Mouse (Mus musculus) liver, embryonic 11.5 days (tissue): Measurements from ENCODE around the gene Stxbp2. TPM values are rescaled to one million over a fixed set of nuclear protein-coding genes. Genes with fewer than 3 reads are reported as not detected.
A peak's percentile ranks its signal among the peaks of the same experiment; 100 is the strongest.

Experiments used
- ATAC-seq: fragments of 200-750 bp; cut with Nextera tagmentation; replicated peaks from 2 replicates; pipeline ENCODE4 v1.8.0; 2017; ENCODE audit warnings: moderate number of reproducible peaks, mild to moderate bottlenecking, moderate TSS enrichment, moderate library complexity; ENCODE audit not compliant: low FRiP score
- DNase-seq: peaks from one replicate; pipeline ENCODE4 v3.0.0-alpha.2; 2017; ENCODE audit warnings: low spot score
- H3K27ac ChIP-seq: fragments of 300-500 bp; sonication (generic); 2 replicates; pipeline ENCODE4 v1.5.1; 2014; ENCODE audit warnings: mild to moderate bottlenecking, low read depth, low read length, control low read depth
- H3K27me3 ChIP-seq: fragments of 300-500 bp; sonication (generic); replicated peaks from 2 replicates; pipeline ENCODE4 v1.6.1; 2014; ENCODE audit warnings: low read length, mixed read lengths; ENCODE audit not compliant: control insufficient read depth, insufficient read depth
- H3K36me3 ChIP-seq: fragments of 300-500 bp; sonication (generic); 2 replicates; pipeline ENCODE4 v1.6.1; 2014; ENCODE audit warnings: mild to moderate bottlenecking, low read length, moderate library complexity, mixed read lengths; ENCODE audit not compliant: control insufficient read depth, insufficient read depth
- H3K4me1 ChIP-seq: fragments of 300-500 bp; sonication (generic); replicated peaks from 2 replicates; pipeline ENCODE4 v1.6.1; 2014; ENCODE audit warnings: low read length, mixed read lengths; ENCODE audit not compliant: control insufficient read depth, insufficient read depth
- H3K4me2 ChIP-seq: fragments of 300-500 bp; sonication (generic); 2 replicates; pipeline ENCODE4 v1.6.1; 2014; ENCODE audit warnings: mild to moderate bottlenecking, control low read depth, moderate library complexity
- H3K4me3 ChIP-seq: fragments of 300-500 bp; sonication (generic); 2 replicates; pipeline ENCODE4 v1.5.1; 2014; ENCODE audit warnings: low read depth, low read length, control low read depth
- H3K9ac ChIP-seq: fragments of 300-500 bp; sonication (generic); 2 replicates; pipeline ENCODE4 v1.6.1; 2014; ENCODE audit warnings: low read depth, low read length, control low read depth
- H3K9me3 ChIP-seq: fragments of 300-500 bp; sonication (generic); 2 replicates; pipeline ENCODE4 v1.6.1; 2016; ENCODE audit warnings: low read length, inconsistent platforms, mixed read lengths; ENCODE audit not compliant: control insufficient read depth
- WGBS: fragments of 180-500 bp; shearing (Covaris S2); extraction: QIAGEN DNeasy Blood & Tissue Kit; methylation state at CpG from one replicate; pipeline ENCODE4 v1.1.7; 2014; 5-methylcytosine and 5-hydroxymethylcytosine counted together
- polyA plus RNA-seq: library from polyadenylated mRNA; unstranded; fragments of >200 nt; fragmentation: Nextera tagmentation; extraction: Ambion mirVana; gene quantifications from 2 replicates; pipeline ENCODE4 v1.2.1, GENCODE M21; 2014

Stxbp2 gene
- polyA plus RNA-seq, 1 experiment from 2014 or later = 105 TPM

DNA sequence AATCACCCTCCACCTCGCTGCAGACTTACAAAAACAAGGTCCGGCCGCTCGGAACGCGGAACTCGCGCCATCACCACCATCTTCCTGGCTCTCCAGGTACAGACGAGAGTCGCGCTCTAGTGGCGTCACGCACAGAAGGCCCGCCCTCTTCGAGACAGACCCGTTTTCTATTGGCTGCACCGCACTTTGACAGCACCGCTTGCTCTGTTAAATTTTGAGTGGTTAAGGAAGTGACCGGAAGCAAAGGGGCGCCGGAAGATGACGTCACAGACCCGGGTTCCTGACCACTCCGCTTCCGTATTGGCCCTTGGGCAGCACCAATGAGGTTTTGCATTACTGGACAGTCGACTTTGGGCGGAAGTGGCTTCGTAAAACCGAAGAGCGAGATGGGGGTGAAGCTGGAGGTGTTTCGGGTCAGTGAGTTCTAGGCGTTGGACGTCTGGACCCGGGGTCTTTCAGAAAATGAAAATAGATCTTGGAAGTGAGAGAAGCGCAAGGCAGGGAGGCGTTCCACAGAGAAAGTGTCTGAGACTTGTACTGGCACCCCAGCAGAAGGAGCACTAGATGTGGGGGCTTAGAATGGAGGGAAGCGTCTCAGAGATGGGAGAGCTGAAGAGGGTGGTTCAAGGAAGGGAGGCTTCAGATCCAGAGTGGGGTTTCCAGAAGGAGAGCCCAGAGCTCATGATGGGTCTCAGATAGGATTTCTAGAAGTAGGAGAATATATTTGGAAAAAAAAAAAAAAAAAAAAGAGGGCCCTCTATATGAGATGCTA is 9.4 kb upstream of the Stxbp2 start, which contains the start of the genes Xab2 and Pet100:
TSS of gene Xab2 (minus strand) at position 118 of the 772 bp plus-strand sequence.
TSS of gene Pet100 (plus strand) at position 350 of the 772 bp plus-strand sequence.
- Histone ChIP-seq H3K36me3 (peaks cover 21% of the 10 kb centered on the region), H3K4me2 (peak within 1 kb of the TSS; percentile 94), H3K27ac (no peak within 1 kb of the TSS), H3K9me3 (no peaks in the 10 kb centered on the region), H3K27me3 (no peaks in the 10 kb centered on the region), H3K4me3 (peak within 1 kb of the TSS; percentile 94), H3K9ac (peak within 1 kb of the TSS; percentile 81), H3K4me1 (peaks cover 13% of the 10 kb centered on the region)
- WGBS = under 1% methylated on average over 37 of the region's 37 CpGs
- peak; percentile 98 for ATAC-seq
- peak; percentile 99 for DNase-seq

DNA sequence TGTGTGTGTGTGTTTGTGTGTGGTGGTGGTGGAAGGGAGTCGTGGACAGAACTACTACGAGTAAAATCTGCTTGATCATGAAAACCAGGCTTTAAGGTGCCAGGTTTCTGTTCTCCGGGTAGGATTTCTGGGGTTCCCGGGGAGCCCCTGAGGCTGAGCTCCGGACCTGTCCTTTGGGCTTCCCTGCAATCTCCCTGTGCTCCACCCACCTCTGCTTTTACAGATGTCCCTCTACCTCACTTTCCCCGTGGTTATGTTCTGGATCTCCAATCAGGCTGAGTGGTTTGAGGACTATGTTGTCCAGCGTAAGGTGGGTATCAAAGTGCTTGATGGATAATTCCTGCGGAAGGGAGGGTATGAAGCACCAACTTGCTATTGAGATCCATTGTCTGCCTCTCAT is 8.6 kb upstream of the Stxbp2 start:
- H3K4me1 ChIP-seq = peaks cover 13% of the 10 kb centered on the region
- DNase-seq (no peak), ATAC-seq (no peak)
- no peak overlapping the region for H3K27ac ChIP-seq
- no peaks in the 10 kb centered on the region for H3K27me3 ChIP-seq
- H3K4me3 ChIP-seq = peak overlapping the region; percentile 94
- 67% methylated on average over 8 of the region's 8 CpGs for WGBS
- H3K9me3 ChIP-seq = no peaks in the 10 kb centered on the region
- H3K9ac ChIP-seq = peak overlapping the region; percentile 67
- H3K36me3 ChIP-seq = peaks cover 15% of the 10 kb centered on the region
- peak overlapping the region; percentile 69 for H3K4me2 ChIP-seq

DNA sequence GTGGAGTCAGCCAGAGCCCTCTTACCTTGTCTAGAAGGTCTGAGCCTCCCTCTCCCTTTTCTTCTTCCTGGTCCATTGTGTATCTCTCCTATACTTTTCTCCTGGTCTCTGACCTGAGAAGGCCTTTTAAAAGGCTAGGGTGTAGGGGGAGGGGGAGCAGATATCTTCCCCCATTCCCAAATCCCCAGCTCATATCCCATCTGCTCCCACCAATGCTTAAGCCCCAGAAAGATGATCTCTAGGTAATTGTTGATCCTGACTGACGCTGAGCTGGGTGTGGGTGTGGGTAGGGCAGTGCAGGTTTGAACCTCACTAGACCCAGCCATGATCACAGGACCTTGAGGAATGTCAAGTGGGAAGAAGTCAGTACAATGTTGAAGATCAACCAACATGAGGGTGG is 5.3 kb upstream of the Stxbp2 start, which contains the start of gene Pcp2:
TSS of gene Pcp2 (minus strand) at position 101 of the 400 bp plus-strand sequence.
- H3K36me3 ChIP-seq = 0 out of 2 replicates have a peak, but pooled peaks cover 2% of the 10 kb centered on the region
- H3K27ac ChIP-seq = no peak within 1 kb of the TSS
- no peaks in the 10 kb centered on the region for H3K9me3 ChIP-seq
- H3K27me3 ChIP-seq = no peaks in the 10 kb centered on the region
- ATAC-seq = no peak
- no peak for DNase-seq
- H3K4me3 ChIP-seq = no peak within 1 kb of the TSS
- no peak within 1 kb of the TSS for H3K4me2 ChIP-seq
- H3K9ac ChIP-seq = no peak within 1 kb of the TSS
- H3K4me1 ChIP-seq = peaks cover 5% of the 10 kb centered on the region
- WGBS = 82% methylated on average over 1 of the region's 1 CpGs

DNA sequence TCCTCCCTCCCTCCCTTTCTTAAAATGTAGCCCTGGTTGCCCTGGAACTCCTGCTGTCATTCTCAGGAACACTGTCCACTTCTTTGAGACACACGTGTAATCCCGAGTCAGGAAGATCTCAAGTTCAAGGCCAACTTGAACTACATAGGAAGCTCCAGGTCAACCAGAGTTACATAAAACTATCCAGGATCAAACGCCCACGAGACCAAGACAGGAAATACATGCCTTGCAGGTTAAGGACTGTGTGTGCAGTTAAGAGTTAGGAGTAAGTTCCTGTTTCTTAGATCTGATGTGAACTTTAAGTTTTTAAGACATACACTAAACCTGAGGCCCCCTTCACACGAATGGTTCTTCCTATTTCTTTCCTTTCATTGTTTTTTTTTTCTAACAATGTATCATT is 3.8 kb upstream of the Stxbp2 start:
- no peak overlapping the region for H3K4me3 ChIP-seq
- H3K9ac ChIP-seq = no peak overlapping the region
- peaks cover 3% of the 10 kb centered on the region for H3K4me1 ChIP-seq
- H3K4me2 ChIP-seq = no peak overlapping the region
- ATAC-seq = no peak
- H3K9me3 ChIP-seq = no peaks in the 10 kb centered on the region
- H3K27ac ChIP-seq = no peak overlapping the region
- DNase-seq = no peak
- 44% methylated on average over 5 of the region's 5 CpGs for WGBS
- H3K27me3 ChIP-seq = no peaks in the 10 kb centered on the region
- H3K36me3 ChIP-seq = 0 out of 2 replicates have a peak, but pooled peaks cover 2% of the 10 kb centered on the region

DNA sequence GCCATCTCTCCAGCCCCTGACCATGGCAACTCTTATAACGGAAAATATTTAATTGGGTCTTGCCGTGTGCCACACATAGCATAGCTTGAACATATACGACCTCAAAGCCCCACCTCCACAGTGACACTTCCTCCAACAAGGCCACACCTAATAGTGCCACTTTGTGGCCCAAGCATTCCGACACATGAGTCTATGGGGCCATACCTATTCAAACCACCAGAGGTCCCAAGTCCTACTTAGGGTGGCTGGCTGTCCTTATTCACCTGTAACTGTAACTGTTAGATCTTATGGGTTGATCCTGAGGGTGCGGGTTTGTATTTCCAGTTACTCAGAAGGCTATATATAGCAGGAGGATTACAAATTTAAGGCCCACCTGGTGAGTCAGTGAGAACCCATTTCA is 2.7 kb upstream of the Stxbp2 start:
- H3K4me1 ChIP-seq = no peaks in the 10 kb centered on the region
- H3K27ac ChIP-seq = no peak overlapping the region
- 0 out of 2 replicates have a peak, but pooled peaks cover 2% of the 10 kb centered on the region for H3K36me3 ChIP-seq
- DNase-seq (no peak), ATAC-seq (0 out of 2 replicates have a peak, but pooled peaks have one; percentile 25)
- no peak overlapping the region for H3K9ac ChIP-seq
- no peak overlapping the region for H3K4me3 ChIP-seq
- no peaks in the 10 kb centered on the region for H3K9me3 ChIP-seq
- no peak overlapping the region for H3K4me2 ChIP-seq
- H3K27me3 ChIP-seq = no peaks in the 10 kb centered on the region
- WGBS = 34% methylated on average over 5 of the region's 5 CpGs

DNA sequence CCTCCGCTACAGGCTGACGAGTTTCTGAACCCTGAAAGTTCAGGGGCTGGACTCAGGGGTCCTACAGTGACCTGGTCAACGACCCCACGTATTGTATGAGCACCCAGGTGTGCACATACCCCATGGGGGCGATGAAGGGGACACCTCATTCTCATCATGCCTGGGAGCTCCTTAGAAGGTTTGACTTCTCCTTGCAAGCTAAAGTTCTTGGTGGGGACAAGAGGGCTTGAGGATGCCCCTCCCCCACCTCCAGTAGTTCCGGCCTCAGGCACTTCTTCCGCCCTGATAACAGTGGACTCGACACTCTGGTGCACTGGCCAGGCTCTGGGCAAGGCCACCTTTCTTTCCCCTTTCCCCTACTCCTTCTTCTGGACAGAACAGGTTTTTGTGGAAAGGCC is 722 bp downstream of the Stxbp2 start:
- ATAC-seq (peak; percentile 73), DNase-seq (peak; percentile 51)
- H3K27me3 ChIP-seq = no peaks in the 10 kb centered on the region
- H3K4me2 ChIP-seq = peak overlapping the region; percentile 81
- H3K9me3 ChIP-seq = no peaks in the 10 kb centered on the region
- H3K36me3 ChIP-seq = peaks cover 19% of the 10 kb centered on the region; the same call in 1 of the 2 replicates
- H3K27ac ChIP-seq = peak overlapping the region; percentile 40; the same call in 1 of the 2 replicates
- peak overlapping the region; percentile 81 for H3K9ac ChIP-seq
- peak overlapping the region; percentile 68 for H3K4me3 ChIP-seq
- no peaks in the 10 kb centered on the region for H3K4me1 ChIP-seq
- 5% methylated on average over 8 of the region's 8 CpGs for WGBS

DNA sequence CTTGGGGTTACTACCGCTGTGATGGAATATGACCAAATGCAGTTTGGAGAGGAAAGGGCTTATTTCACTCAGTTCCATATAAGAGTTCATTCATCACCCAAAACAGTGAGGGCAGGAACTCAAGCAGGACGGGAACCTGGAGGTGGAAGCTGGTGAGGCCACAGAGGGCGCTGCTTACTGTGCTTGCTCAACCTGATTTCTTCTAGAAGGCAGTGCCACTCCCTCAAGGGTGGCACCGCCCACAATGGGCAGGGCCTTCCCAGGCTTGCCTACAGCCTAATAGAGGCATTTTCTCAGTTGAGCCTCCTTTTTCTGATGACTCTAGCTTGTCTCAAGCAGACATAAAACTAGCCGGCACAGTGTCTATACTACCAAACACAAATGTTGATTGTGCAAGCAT is 15.0 kb downstream of the Stxbp2 start:
- Histone ChIP-seq H3K9ac (no peak overlapping the region), H3K4me2 (no peak overlapping the region), H3K4me3 (no peak overlapping the region), H3K27me3 (no peaks in the 10 kb centered on the region), H3K9me3 (no peaks in the 10 kb centered on the region), H3K27ac (no peak overlapping the region), H3K36me3 (peaks cover 6% of the 10 kb centered on the region; the same call in 1 of the 2 replicates), H3K4me1 (no peaks in the 10 kb centered on the region)
- 18% methylated on average over 5 of the region's 5 CpGs for WGBS
- no peak for DNase-seq
- ATAC-seq = peak; percentile 80

DNA sequence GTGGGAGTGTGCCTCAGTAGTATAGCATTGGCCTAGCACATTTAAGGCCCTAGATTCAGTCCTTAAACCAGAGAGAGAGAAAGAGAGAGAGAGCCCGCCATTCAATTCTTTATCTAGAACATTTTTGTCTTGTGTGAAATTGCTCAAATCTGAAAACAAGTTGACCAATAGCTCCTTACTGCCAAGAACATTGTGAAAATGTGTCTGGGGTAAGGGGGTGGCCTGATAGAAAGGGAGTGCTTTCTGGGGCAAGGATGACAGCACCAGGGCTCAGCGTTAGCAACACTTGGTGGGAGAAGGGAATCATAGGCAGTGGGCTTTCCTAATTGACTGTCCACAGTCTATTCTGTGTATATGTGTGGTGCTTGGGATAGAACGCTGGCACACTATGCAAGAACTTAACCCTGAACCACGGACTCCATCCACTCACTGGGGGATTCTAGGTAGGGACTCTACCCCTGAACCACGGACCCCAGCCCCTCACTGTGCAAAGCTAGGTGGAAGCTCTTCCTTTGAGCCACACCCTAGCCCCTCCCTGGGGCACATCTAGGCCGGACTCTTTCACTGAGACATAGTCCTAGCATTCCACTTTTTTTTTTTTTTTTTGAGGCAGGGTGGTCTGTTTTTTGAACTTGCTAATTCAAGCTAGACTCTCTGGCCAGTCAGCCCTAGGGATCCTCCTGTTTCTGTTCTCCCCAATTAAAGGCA is 16.2 kb downstream of the Stxbp2 start:
- H3K36me3 ChIP-seq = no peaks in the 10 kb centered on the region
- H3K4me1 ChIP-seq = no peaks in the 10 kb centered on the region
- ATAC-seq (no peak), DNase-seq (no peak)
- no peak overlapping the region for H3K4me2 ChIP-seq
- no peak overlapping the region for H3K9ac ChIP-seq
- no peaks in the 10 kb centered on the region for H3K27me3 ChIP-seq
- no peak overlapping the region for H3K4me3 ChIP-seq
- H3K9me3 ChIP-seq = no peaks in the 10 kb centered on the region
- no peak overlapping the region for H3K27ac ChIP-seq
- WGBS = 77% methylated on average over 6 of the region's 6 CpGs
